Mouse (Mus musculus) embryo, embryonic 9.5 days (tissue): ENCODE measurements at regions not wholly inside any gene's neighbourhood (a gene's known extent, or its start where the extent isn't known, plus 50 kb on each side); places are given as distances from the start of the nearest gene placed in this dataset.
A peak's percentile ranks its signal among the peaks of the same experiment; 100 is the strongest.
"Not testable (repeated sequence)": the region's sequence is repeated elsewhere in the genome, so short reads cannot be mapped to it uniquely, and the experiment has no call there.

Experiments
- DNase-seq: peaks from one replicate; pipeline ENCODE4 v3.0.0-alpha.2; 2017; ENCODE audit errors: extremely low spot score

DNA sequence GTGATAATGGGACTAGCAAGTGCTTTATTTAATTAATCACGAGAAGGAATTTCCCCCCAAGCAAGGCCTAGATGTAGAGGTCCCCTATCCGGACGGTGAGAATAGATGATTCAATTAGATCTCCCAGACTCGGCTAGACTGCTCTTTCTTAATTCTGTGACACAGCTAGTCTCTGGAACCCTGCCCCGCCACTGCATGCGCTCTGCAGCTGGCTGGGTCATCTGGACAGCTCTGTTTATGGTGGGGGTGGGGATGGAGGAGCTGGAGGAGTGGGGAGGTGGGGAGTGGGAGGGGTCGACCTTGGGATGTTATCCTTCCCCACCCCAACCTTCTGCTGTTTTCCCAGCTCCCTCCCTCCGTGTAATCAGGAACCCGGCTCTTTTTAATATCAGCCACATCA lies 147.5 kb upstream of the Sfswap start:
- DNase-seq: no peak

DNA sequence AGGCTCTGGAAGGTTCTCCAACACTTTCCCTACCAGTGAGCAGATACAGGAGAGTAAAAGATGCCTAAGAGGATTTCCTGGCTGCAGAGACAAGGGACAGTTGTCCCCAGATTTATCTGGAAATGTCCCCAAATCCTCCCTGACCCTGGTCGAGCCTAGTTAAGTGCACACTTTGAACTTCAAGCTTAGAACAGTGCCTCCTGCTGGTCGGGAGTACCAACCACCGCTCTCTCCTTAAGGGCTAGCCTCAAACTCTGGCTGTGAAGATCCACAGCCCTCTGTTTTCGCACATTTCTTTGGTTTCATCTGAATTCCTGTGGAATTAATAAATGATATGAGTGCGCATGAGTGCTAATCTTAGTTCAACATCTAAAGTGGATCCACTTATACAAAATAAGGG lies 146.1 kb upstream of the Sfswap start:
- DNase-seq: no peak

DNA sequence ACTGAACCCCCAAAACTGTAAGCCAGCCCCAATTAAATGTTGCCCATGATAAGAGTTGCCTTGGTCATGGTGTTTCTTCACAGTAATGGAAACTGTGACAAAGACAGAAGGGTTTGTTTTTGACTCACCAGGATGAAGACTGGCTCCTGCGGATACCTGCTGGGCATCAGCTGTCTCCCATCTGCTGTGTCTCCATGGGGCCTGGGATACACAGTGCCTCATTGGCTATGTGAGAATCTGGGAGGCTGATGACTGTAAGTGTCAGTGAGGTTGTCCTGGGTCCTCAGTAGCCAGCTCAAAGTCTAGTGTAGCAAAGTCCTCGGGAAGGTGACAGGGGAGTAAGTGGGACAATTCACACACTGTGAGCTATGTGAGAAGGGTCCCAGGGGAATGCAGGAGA lies 139.5 kb upstream of the Sfswap start:
- no peak for DNase-seq

DNA sequence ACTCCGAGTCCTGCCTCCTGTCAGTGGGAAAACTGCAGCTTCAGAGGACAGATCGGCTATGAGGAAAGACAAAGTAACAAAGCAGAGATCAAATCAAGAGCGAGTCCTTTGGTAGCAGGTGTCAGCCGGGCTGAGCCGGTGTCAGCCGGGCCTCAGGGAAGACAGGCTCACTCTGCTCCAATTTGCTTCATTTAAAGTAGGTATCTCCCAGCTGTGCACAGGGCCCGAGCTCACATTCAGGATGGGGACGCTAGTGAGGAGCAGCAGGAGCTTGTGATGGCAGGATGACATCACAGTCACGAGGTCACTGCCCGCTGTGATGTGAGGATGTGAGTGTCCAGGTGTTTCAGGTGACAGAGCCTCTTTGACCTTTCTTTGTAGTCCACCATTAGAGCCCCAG lies 137.8 kb upstream of the Sfswap start:
- DNase-seq: no peak

DNA sequence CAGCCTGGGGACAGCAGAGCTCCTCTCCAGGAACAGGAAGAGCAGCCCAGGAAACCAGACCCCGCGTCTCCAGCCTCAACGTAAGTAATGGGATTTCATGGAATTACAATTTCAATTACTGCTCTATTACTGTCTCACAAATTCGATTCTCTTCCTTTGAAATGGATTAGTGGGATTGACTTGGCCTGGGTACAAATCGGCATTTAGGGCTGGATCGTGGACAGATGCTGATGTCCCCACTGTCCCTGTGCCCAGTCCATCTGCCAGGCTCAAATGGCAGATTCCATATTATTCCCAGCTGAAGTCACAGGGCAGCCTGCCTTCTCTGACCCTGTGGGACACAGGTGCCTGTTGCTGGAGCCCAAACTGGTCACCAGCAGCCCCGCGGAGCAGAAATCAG lies 136.0 kb upstream of the Sfswap start:
- DNase-seq: no peak

DNA sequence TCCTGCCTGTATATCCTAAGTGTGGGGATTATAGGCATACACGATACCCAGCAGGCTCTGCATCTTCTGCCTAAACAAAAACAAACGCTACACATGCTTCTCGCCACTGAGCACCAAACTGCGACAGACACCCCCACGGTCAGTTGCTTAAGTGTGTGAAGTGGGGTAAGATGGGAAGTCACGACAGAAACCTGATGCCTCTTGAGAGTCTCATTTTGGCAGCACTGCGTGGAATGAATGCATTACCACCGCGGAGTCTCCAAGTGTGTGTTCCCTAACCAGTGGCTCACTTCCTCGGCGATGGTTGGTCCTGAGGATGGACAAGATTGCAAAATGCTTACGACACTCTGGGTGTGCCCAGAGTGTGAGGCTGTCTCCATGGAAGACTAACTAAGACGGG lies 133.8 kb upstream of the Sfswap start:
- DNase-seq: no peak

DNA sequence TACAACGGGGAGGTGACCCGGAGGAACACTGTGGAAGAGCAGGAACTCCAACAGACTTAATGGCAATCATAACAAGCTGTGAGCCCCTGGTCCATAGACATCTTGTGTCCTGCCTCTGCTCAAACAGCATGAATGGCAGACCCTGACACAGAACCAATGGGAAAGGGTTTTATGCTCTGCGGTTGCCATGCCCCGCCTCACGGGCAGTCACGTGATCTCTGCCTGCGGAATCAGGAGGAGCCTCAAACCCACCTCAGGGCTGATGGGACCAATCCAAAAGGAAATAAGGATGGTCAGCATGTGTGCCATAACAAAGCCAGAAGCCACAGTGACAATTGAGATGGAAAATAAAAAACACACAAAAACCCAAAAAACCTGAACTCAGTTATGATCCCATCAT lies 120.2 kb upstream of the Sfswap start:
- no peak for DNase-seq

DNA sequence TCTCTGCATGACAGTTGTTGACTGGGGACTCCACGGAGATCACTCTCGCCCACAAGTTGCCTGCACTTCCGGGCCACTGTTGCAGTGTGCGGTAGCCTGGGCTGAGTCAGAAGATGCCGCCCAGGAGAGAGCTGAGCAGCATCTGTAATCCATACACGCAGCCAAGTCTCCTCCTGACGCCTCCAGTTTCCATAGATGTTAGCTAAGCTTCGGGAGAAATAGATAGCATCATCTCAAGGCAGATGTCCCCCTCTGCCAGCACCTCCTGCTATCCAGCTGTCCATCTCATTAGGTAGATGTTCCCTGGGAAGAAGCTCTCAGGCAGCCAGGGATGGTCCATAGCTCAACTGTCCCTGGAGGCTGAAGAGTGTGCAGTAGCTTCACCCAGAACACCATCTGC lies 116.0 kb upstream of the Sfswap start:
- DNase-seq: no peak

DNA sequence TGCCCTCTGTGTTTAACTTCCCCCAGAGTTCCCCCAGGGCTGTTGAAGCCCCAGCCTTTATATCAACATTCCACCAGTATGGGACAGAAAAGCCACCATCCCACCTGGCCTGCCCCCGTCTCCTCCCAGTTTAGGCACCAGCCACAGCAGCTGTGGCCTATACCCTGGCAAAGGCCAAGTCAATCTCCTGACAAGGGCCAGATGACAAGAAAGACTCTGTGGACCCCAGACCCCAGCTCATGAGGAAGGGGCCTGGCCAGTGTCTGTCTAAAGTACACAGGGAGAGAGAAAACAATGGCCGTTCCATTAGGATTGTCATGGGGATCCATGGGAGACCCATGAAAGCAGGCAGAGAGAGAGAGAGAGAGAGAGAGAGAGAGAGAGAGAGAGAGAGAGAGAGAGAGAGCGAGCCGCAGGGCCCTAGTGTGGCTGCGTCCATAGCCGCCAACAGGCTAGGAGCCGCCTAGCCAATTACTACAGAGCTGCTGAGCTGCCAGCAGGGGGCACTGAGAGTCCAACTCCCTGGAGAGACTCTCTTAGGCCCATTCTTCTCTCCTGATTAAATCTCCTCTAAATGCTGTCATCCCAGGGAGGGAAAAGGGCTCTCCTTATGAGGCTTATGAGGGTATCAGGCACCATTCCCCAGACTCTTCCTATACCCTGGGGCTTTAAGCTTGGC lies 114.9 kb upstream of the Sfswap start:
- not testable (repeated sequence) for DNase-seq

DNA sequence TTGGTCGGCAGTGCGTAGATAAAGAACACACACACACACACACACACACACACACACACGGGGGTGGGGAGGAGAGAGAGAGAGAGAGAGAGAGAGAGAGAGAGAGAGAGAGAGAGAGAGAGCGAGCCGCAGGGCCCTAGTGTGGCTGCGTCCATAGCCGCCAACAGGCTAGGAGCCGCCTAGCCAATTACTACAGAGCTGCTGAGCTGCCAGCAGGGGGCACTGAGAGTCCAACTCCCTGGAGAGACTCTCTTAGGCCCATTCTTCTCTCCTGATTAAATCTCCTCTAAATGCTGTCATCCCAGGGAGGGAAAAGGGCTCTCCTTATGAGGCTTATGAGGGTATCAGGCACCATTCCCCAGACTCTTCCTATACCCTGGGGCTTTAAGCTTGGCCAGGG lies 114.3 kb upstream of the Sfswap start:
- not testable (repeated sequence) for DNase-seq

DNA sequence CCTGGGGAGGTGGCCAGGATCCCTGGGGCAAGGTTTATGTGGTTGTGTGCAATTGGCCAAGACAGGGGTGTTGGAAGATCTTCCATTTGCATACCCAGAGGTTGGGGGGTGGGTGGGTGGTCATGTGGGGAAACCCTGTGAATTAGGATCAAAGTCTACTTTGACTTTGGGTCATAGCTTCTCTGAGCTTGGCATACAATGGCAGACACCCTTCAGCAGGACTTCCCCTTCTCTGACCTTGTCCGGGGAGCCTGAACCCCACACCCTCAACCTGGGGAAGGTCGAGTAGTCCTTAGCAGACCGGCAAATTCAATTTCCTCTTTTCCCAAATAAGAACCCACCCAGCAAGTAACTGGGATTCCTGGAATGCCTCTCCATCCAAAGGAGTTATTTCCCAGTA lies 113.7 kb upstream of the Sfswap start:
- no peak for DNase-seq

DNA sequence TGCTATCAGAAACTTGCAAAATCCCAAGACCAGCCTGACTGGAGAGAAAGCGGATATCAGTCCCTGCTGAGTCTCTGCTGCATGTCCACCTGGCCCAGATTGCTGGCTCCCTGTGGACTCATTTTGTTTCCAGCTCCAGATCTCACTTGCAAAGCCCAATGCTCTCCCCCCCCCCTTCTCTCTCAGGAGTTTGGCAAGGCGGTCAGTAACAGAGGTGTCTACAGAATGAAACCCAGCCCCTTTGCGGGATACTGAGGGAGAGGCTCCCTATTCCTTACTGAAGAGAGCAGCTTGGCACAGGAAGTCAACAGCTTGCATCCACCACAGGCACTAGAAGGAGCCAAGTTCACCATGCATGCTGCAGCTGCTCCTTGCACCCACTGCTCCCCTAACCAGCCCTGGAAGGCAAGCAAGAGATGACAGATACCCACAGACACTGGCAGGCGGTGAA lies 110.1 kb upstream of the Sfswap start:
- DNase-seq: no peak

DNA sequence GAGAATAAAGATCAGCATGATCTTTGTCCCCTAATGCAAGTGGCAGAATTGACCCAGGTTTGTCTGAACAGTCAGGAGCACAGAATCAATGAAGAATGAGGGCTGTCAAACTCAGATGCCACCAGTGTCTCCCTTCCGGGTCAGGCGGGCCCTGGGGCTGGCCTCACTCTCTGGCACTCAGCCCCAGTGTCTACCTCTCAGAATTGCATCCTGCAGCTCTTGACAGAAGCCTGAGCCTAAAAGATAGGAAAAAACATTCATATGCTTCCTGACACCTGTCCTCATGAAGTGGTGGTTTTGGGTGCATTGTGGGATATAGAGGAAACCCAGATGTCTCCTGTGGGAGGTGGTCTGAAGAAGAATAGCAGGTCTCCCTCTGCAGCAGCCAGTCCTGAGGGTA lies 107.9 kb upstream of the Sfswap start:
- no peak for DNase-seq

DNA sequence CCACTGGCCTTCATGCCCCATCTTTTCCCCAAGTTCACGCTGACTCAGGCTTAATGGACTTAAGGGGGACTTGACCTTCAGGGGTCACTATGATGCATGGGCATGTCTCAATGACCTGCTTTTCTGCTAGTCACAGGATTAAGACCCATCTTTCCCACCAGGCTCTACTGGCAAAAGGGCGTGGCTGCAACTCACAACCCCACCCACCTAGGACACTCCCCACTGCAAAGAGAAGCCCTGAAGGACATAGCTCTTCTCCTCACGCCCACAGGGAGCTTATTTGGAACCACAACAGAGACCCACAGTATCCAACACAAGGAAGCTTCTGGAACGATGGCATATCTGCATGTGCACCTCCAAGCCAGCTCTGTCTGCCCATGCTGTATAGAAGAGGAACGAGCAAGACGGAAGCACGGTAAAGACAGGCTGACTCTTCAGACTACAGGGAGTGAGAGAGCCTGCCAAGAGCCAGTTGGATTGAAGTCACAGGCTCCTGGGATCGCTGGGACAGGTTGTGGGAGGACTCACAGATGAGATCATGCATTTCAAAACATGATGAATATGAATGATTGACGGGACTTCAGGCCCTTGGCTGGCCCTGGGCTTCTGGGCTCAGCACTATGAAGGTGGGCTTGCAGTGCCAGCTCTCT lies 107.3 kb upstream of the Sfswap start:
- no peak for DNase-seq

DNA sequence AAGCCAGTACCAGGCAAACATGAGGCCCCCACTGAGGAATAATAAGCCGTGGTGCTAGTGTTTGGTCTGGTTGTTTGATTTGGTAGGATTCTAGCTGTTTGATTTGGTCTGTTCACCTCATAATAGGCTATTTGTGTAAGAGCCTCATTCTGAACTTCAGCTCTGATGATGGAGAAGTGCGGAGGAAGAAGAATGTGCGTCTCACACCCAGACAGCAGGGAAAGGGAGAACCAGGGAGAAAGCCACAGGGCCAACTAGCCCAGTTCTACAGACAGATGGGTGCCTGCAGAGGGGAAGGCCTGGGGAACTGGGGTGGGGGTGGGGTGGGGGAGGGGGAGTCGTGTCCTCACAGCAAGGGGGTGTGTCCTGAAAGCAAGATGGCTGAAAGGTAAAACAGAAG lies 106.6 kb upstream of the Sfswap start:
- DNase-seq: no peak

DNA sequence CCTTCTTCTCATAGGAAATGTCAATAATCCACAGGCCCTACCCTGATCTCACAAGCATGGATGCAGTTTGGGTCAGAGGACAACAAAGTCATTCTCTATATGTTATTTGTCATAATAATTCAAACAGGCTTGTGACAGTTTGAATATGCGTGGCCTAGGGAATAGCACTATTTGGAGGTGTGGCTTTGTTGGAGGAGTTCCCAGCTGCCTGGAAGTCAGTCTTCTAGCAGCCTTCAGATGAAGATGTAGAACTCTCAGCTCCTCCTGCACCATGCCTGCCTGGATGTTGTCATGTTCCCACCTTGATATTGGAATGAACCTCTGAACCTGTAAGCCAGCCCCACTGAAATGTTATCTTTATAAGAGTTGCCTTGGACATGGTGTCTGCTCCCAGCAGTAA lies 103.7 kb upstream of the Sfswap start:
- no peak for DNase-seq

DNA sequence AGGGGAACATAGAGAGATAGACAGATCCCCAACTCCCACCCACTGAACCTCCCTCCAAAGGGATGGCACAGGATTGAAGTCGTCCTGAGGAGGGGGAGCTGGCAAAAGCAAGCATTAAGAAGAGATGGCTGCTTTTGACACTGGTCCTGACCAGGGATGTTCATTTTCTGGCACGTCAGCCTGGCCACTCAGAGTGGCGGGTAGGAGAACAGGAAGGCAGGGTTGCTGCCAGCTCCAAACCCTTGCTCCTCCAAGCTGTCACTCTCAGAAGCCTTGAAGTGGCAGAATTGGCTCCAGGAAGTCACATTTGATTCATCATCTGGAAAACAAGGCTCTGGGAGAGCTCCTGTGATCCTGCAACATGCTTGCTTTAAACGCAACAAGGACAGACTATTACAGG lies 94.8 kb upstream of the Sfswap start:
- no peak for DNase-seq

DNA sequence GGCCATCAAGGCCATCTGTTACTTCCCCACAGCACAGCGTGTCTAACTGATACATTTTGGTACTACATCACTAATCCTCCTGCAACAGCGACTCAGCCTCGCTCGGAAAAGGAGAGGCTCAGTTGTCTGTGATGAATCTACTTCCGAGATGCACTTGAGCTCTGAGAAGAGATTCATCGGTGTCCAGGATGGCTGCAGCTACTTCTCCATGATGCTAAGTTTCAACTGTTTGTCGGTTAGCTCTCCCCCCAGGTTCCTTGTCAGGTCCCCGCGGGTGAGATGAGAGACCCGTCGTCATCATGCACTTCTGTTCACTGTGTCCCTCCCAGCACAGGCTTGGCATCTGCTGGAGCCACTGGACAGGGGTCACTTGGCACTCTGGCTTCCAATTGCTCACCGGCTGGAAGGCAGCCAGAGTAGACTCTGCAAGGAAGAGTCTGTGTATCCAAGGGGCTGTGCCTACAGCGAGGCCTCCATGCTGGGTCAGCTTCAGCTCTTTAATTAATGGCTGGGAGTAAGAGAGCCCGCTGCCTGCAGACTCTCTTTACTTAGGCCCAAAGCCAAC lies 91.5 kb upstream of the Sfswap start:
- no peak for DNase-seq

DNA sequence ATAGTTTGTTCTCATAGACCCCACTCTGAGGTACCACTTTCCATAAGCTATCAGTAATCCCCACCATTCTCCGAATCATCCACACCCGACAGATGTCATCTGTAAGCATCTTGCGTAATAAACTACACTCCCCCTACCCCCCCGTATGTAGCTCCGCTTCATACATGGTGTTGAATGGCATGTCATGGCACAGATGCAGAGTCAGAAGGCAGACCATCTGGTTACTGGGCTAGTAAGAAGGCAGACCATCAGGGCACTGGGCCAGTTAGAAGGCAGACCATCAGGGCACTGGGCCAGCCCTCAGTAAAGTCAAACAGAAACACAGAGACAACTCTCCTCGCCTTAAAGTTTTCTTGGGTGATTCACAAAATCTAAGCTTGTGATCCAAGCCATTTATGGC lies 88.9 kb upstream of the Sfswap start:
- DNase-seq: no peak

DNA sequence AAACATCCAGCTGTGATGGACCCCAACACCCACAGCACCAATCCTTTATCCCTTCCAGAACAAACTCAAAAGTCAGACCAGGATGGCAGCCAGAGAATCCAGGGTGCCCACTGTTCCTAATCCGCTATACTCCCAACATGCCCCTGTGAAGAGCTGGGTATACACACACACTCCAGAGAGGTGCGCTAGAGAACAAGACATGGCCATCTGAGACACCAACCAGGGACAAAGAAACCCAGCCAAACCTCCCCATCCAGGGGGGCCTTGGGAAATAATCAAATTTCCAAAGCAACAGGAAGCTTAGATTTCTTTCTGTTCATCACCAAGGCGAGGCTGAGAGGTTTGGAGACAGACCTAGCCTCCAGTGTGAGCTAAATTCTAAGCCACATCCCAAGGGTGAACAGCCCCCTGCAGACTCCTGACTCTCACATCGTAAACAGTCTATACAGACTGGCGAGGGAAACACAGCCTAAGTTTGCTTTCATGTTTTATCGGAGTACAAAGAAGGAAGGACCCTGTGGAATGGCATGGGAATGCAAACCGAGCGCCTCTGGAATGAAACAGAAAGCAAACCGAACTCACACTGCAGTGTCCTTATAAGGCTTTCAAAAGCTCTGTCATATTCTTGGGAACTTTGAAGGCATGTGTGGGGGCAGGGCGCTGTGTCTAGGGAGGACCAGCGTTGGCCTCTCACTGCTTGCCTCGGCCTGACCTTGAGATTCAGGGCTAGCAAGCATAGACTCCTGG lies 85.9 kb upstream of the Sfswap start:
- peak; percentile 17 for DNase-seq

DNA sequence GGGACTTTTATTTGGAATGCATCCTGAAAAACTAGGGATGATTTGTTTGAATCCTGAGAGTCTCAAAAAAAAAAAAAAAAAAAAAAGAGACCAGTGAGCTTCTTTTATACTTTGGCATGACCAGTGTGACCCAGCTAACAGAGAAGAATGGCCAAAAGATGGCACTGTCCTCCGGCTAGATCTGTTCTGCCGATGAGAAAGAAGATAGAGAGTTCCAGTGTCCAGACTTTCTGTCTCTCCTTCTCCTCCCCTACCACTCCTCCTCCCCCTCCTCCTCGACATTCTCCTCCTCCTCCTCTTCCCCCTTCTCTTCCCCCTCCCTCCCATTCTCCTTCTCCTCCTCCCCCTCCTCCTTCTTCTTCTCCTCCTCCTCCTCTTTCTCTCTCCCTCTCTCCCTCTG lies 84.6 kb upstream of the Sfswap start:
- DNase-seq: peak; percentile 19

DNA sequence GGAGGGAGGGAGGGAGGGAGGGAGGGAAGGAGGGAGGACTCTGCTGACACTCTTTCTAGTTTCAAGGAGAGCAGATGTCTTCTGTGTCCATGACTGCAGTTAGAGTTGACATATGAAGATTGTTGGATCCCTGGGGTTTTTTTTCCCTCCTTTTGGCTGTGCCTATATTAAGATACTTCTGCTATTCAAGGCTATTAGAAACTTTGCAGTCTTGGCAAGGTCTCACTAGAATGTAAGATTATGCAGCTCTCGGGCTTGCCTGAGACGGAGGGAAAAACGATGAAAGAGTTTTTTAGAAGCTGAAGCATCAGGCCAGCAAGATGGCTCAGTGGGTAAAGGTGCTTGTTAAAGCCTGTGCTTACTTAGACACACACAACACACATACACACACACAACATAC lies 83.5 kb upstream of the Sfswap start:
- no peak for DNase-seq

DNA sequence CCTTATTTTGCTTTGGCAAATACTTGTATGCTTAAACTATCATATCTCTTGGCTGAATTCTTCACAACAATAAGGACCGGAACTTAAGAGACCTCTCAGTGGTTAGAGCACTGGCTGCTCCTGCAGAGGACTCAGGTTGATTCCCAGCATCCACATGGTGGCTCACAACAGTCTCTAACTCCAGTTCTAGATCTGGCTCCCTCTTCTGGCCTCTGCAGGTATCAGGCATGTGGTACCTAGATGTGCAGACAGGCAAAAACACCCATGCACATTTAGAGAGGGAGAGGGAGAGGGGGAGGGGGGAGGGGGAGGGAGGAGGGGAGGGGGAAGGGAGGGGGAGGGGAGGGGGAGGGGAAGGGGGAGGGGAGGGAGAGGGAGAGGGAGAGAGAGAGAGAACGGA lies 80.0 kb upstream of the Sfswap start:
- DNase-seq: no peak
